Mouse (Mus musculus) liver, embryonic 14.5 days (tissue): ENCODE data around the gene Terb1. TPM values are rescaled to one million over a fixed set of nuclear protein-coding genes. Genes with fewer than 3 reads are reported as not detected.

Source experiments
- ATAC-seq: fragments of 200-750 bp; cut with Nextera tagmentation; 2 replicates; pipeline ENCODE4 v1.8.0; 2017; ENCODE audit warnings: moderate number of reproducible peaks, mild to moderate bottlenecking, moderate library complexity; ENCODE audit not compliant: insufficient read depth
- DNase-seq, 3 experiments: peaks; one replicate each; pipeline ENCODE4 v3.0.0-alpha.2; 2012 to 2013; ENCODE audit warnings: low read depth in 3 of 3, low spot score in 3 of 3
- H3K27ac ChIP-seq: fragments of 300-500 bp; sonication (generic); 2 replicates; pipeline ENCODE4 v1.5.1; 2014; ENCODE audit warnings: moderate library complexity, mild to moderate bottlenecking, control low read depth, inconsistent platforms
- H3K27me3 ChIP-seq: fragments of 300-500 bp; sonication (generic); 2 replicates; pipeline ENCODE4 v1.6.1; 2014; ENCODE audit warnings: mild to moderate bottlenecking, low read length, moderate library complexity; ENCODE audit not compliant: control insufficient read depth, insufficient read depth
- H3K36me3 ChIP-seq: fragments of 300-500 bp; sonication (generic); replicated peaks from 2 replicates; pipeline ENCODE4 v1.6.1; 2014; ENCODE audit warnings: low read depth; ENCODE audit not compliant: control insufficient read depth, insufficient read depth
- H3K4me1 ChIP-seq, 2 experiments: fragments of 200-500 bp in 1 of 2; fragments of 300-500 bp in 1 of 2; sonication (generic) in 1 of 2; replicated peaks; 2 replicates each; pipeline ENCODE4 v1.6.1; 2012 to 2014; ENCODE audit warnings: antibody characterized with exemption in 1 of 2, inconsistent platforms in 1 of 2, low read length in 1 of 2; ENCODE audit not compliant: control insufficient read depth in 2 of 2, insufficient read depth in 2 of 2
- H3K4me2 ChIP-seq: fragments of 300-500 bp; sonication (generic); 2 replicates; pipeline ENCODE4 v1.6.1; 2014; ENCODE audit warnings: low read depth, mild to moderate bottlenecking, control low read depth, moderate library complexity
- H3K4me3 ChIP-seq, 2 experiments: fragments of 200-500 bp in 1 of 2; fragments of 300-500 bp in 1 of 2; sonication (generic) in 1 of 2; 2 replicates each; pipeline ENCODE4 v1.5.1; 2012 to 2014; ENCODE audit warnings: low read depth in 2 of 2, low read length in 2 of 2, mild to moderate bottlenecking in 2 of 2, control low read depth in 1 of 2, inconsistent platforms in 1 of 2, moderate library complexity in 1 of 2; ENCODE audit not compliant: insufficient read depth in 1 of 2
- H3K9ac ChIP-seq: fragments of 300-500 bp; sonication (generic); replicated peaks from 2 replicates; pipeline ENCODE4 v1.6.1; 2014; ENCODE audit warnings: mild to moderate bottlenecking, control low read depth, moderate library complexity
- H3K9me3 ChIP-seq: fragments of 300-500 bp; sonication (generic); 2 replicates; pipeline ENCODE4 v1.6.1; 2016; ENCODE audit warnings: low read length, mixed read lengths; ENCODE audit not compliant: control insufficient read depth
- CTCF ChIP-seq: IDR thresholded peaks from 2 replicates; pipeline ENCODE4 v1.5.1; 2016; ENCODE audit warnings: antibody characterized with exemption, low read depth, control low read depth
- EP300 ChIP-seq: IDR thresholded peaks from 2 replicates; pipeline ENCODE4 v1.6.1; 2016; ENCODE audit warnings: antibody characterized with exemption, low read depth
- WGBS: fragments of 180-500 bp; shearing (Covaris S2); extraction: QIAGEN DNeasy Blood & Tissue Kit; methylation state at CpG from one replicate; pipeline ENCODE4 v1.1.7; 2014; ENCODE audit not compliant: insufficient replicate concordance; 5-methylcytosine and 5-hydroxymethylcytosine counted together
- polyA plus RNA-seq, 2 experiments: library from polyadenylated mRNA; depleted of rRNA in 1 of 2; stranded (reverse) in 1 of 2; unstranded in 1 of 2; fragments of >200 nt; fragmentation: Nextera tagmentation in 1 of 2; extraction: Ambion mirVana in 1 of 2; gene quantifications; 2 replicates each; pipeline versions ENCODE4 v1.2.1 to v1.2.3; 2012 to 2014

The Terb1 gene
- polyA plus RNA-seq, 2 experiments = not detected

- Histone ChIP-seq H3K27me3 (no peaks in the 10 kb centered on the region), H3K4me3 (no peak overlapping the region), H3K4me2 (no peak overlapping the region), H3K9ac (no peak overlapping the region), H3K9me3 (no peaks in the 10 kb centered on the region), H3K4me1 (no peaks in the 10 kb centered on the region), H3K36me3 (no peaks in the 10 kb centered on the region), H3K27ac (no peak overlapping the region)
- DNase-seq (no peak), ATAC-seq (no peak)
- no peak for TF ChIP-seq CTCF
- no peak for TF ChIP-seq EP300
- WGBS = 62% methylated on average over 7 of the region's 7 CpGs
Observed at GRCm38 (mm10) chr8:104408328-104409110, 101.2 kb downstream of the Terb1 start.

- H3K27me3 ChIP-seq = no peaks in the 10 kb centered on the region
- 64% methylated on average over 6 of the region's 6 CpGs for WGBS
- H3K36me3 ChIP-seq = no peaks in the 10 kb centered on the region
- H3K4me2 ChIP-seq = no peak overlapping the region
- TF ChIP-seq EP300 = no peak
- no peak for TF ChIP-seq CTCF
- H3K9me3 ChIP-seq = no peaks in the 10 kb centered on the region
- no peak overlapping the region for H3K27ac ChIP-seq
- H3K9ac ChIP-seq = no peak overlapping the region
- H3K4me3 ChIP-seq = no peak overlapping the region
- no peak for ATAC-seq
- H3K4me1 ChIP-seq = no peaks in the 10 kb centered on the region
- no peak for DNase-seq
Observed at GRCm38 (mm10) chr8:104406340-104407128, 103.2 kb downstream of the Terb1 start.

- Histone ChIP-seq H3K9me3 (no peaks in the 10 kb centered on the region), H3K27ac (no peak overlapping the region), H3K36me3 (no peaks in the 10 kb centered on the region), H3K9ac (no peak overlapping the region), H3K4me2 (no peak overlapping the region), H3K4me3 (no peak overlapping the region), H3K4me1 (no peaks in the 10 kb centered on the region), H3K27me3 (no peaks in the 10 kb centered on the region; the same call in 1 of the 2 replicates)
- DNase-seq (no peak), ATAC-seq (no peak)
- TF ChIP-seq CTCF = no peak
- no peak for TF ChIP-seq EP300
- WGBS = 61% methylated on average over 15 of the region's 15 CpGs
Observed at GRCm38 (mm10) chr8:104405430-104406187, 104.1 kb downstream of the Terb1 start.

- no peak overlapping the region for H3K4me2 ChIP-seq
- H3K9ac ChIP-seq = no peak overlapping the region
- DNase-seq = no peak
Observed at GRCm38 (mm10) chr8:104403596-104403995, 106.1 kb downstream of the Terb1 start.

More at GRCm38 (mm10) chr8:104403596-104403995, 106.1 kb downstream of the Terb1 start:
- no peak for ATAC-seq
- Histone ChIP-seq H3K27ac (no peak overlapping the region), H3K4me3 (no peak overlapping the region), H3K36me3 (no peaks in the 10 kb centered on the region), H3K27me3 (no peaks in the 10 kb centered on the region; the same call in 1 of the 2 replicates), H3K9me3 (no peaks in the 10 kb centered on the region), H3K4me1 (no peaks in the 10 kb centered on the region)
- WGBS = 62% methylated on average over 3 of the region's 3 CpGs
- TF ChIP-seq EP300 (no peak), CTCF (peak; percentile 65)

Other genes starting within 250 kb of the Terb1 start
- not detected in 2 replicates for gene Cmtm2a, start 216.7 kb downstream of the Terb1 start, polyA plus RNA-seq (2012; rRNA removed)
- gene Cmtm2a, start 216.7 kb downstream of the Terb1 start, polyA plus RNA-seq (2014; fragmentation: Nextera tagmentation; extraction: Ambion mirVana) = not detected in 2 replicates
- not detected in 2 replicates for gene Gm45711, start 199.8 kb downstream of the Terb1 start, polyA plus RNA-seq (2012; rRNA removed)
- not detected in 2 replicates for gene Gm45711, start 199.8 kb downstream of the Terb1 start, polyA plus RNA-seq (2014; fragmentation: Nextera tagmentation; extraction: Ambion mirVana)
- gene Cmtm1, start 199.8 kb downstream of the Terb1 start, polyA plus RNA-seq (2012; rRNA removed) = not detected in 2 replicates
- not detected in 2 replicates for gene Cmtm1, start 199.8 kb downstream of the Terb1 start, polyA plus RNA-seq (2014; fragmentation: Nextera tagmentation; extraction: Ambion mirVana)
- gene Gm11020, start 188.3 kb downstream of the Terb1 start, polyA plus RNA-seq (2012; rRNA removed) = not detected in 2 replicates
- gene Gm11020, start 188.3 kb downstream of the Terb1 start, polyA plus RNA-seq (2014; fragmentation: Nextera tagmentation; extraction: Ambion mirVana) = not detected in 2 replicates
- not detected in 2 replicates for gene Cmtm2b, start 187.7 kb downstream of the Terb1 start, polyA plus RNA-seq (2012; rRNA removed)
- not detected in 2 replicates for gene Cmtm2b, start 187.7 kb downstream of the Terb1 start, polyA plus RNA-seq (2014; fragmentation: Nextera tagmentation; extraction: Ambion mirVana)
- 14.0 and 14.3 TPM in 2 replicates for gene Cmtm3, start 170.5 kb downstream of the Terb1 start, polyA plus RNA-seq (2012; rRNA removed)
- 14.1 and 14.6 TPM in 2 replicates for gene Cmtm3, start 170.5 kb downstream of the Terb1 start, polyA plus RNA-seq (2014; fragmentation: Nextera tagmentation; extraction: Ambion mirVana)
- gene Cmtm4, start 114.1 kb downstream of the Terb1 start, polyA plus RNA-seq (2012; rRNA removed) = 1.7 TPM in 2 replicates
- 0.44 and 0.54 TPM in 2 replicates for gene Cmtm4, start 114.1 kb downstream of the Terb1 start, polyA plus RNA-seq (2014; fragmentation: Nextera tagmentation; extraction: Ambion mirVana)
- 5.8 and 9.4 TPM in 2 replicates for gene Dync1li2, start 66.9 kb downstream of the Terb1 start, polyA plus RNA-seq (2012; rRNA removed)
- gene Dync1li2, start 66.9 kb downstream of the Terb1 start, polyA plus RNA-seq (2014; fragmentation: Nextera tagmentation; extraction: Ambion mirVana) = 8.2 and 9.8 TPM in 2 replicates
- gene Nae1, start 24.7 kb upstream of the Terb1 start, polyA plus RNA-seq (2012; rRNA removed) = 12.4 and 23.4 TPM in 2 replicates
- gene Nae1, start 24.7 kb upstream of the Terb1 start, polyA plus RNA-seq (2014; fragmentation: Nextera tagmentation; extraction: Ambion mirVana) = 36.4 and 37.5 TPM in 2 replicates
- 2.5 and 5.0 TPM in 2 replicates for gene Car7, start 24.8 kb upstream of the Terb1 start, polyA plus RNA-seq (2012; rRNA removed)
- gene Car7, start 24.8 kb upstream of the Terb1 start, polyA plus RNA-seq (2014; fragmentation: Nextera tagmentation; extraction: Ambion mirVana) = 5.0 and 11.2 TPM in 2 replicates
- 1.4 and 1.5 TPM in 2 replicates for gene Pdp2, start 81.5 kb upstream of the Terb1 start, polyA plus RNA-seq (2012; rRNA removed)
- gene Pdp2, start 81.5 kb upstream of the Terb1 start, polyA plus RNA-seq (2014; fragmentation: Nextera tagmentation; extraction: Ambion mirVana) = 2.4 and 2.6 TPM in 2 replicates
- gene Cdh16, start 114.5 kb upstream of the Terb1 start, polyA plus RNA-seq (2012; rRNA removed) = 0.01 and 0.02 TPM in 2 replicates
- not detected in 2 replicates for gene Cdh16, start 114.5 kb upstream of the Terb1 start, polyA plus RNA-seq (2014; fragmentation: Nextera tagmentation; extraction: Ambion mirVana)
- gene Rrad, start 121.4 kb upstream of the Terb1 start, polyA plus RNA-seq (2012; rRNA removed) = 0.21 and 0.25 TPM in 2 replicates
- gene Rrad, start 121.4 kb upstream of the Terb1 start, polyA plus RNA-seq (2014; fragmentation: Nextera tagmentation; extraction: Ambion mirVana) = 0.10 and 0.54 TPM in 2 replicates
- gene Ciao2b, start 132.1 kb upstream of the Terb1 start, polyA plus RNA-seq (2012; rRNA removed) = 33.2 and 38.5 TPM in 2 replicates
- gene Ciao2b, start 132.1 kb upstream of the Terb1 start, polyA plus RNA-seq (2014; fragmentation: Nextera tagmentation; extraction: Ambion mirVana) = 49.6 and 50.3 TPM in 2 replicates
- gene Ces2a, start 224.1 kb upstream of the Terb1 start, polyA plus RNA-seq (2012; rRNA removed) = 10.6 and 11.3 TPM in 2 replicates
- gene Ces2a, start 224.1 kb upstream of the Terb1 start, polyA plus RNA-seq (2014; fragmentation: Nextera tagmentation; extraction: Ambion mirVana) = 9.9 and 12.1 TPM in 2 replicates